Mouse (Mus musculus) liver, postnatal 0 days (tissue): ENCODE data around the gene Gpr139.

Source experiments
- CTCF ChIP-seq: sonication (generic); IDR thresholded peaks from 2 replicates; pipeline ENCODE4 v1.5.1; 2016; ENCODE audit warnings: antibody characterized with exemption, low read depth
- EP300 ChIP-seq: IDR thresholded peaks from 2 replicates; pipeline ENCODE4 v1.6.1; 2016; ENCODE audit warnings: antibody characterized with exemption, low read depth, mild to moderate bottlenecking

GRCm38 (mm10) chr7:119186374-119186773 is 2.0 kb upstream of the Gpr139 start:
- TF ChIP-seq CTCF (peak; percentile 55), EP300 (no peak)
